Mouse (Mus musculus) macrophage (primary cell): ENCODE measurements around the gene Gpn3. TPM values are rescaled to one million over a fixed set of nuclear protein-coding genes. Genes with fewer than 3 reads are reported as not detected.
A peak's percentile ranks its signal among the peaks of the same experiment; 100 is the strongest.

Source experiments
- H3K27ac ChIP-seq: fragments of 350-480 bp; formaldehyde crosslinking; 2 replicates; pipeline ENCODE4 v1.9.0; 2021
- H3K36me3 ChIP-seq: fragments of 350-480 bp; formaldehyde crosslinking; 2 replicates; pipeline ENCODE4 v1.9.0; 2021; ENCODE audit errors: inconsistent target
- H3K4me3 ChIP-seq: fragments of 350-480 bp; formaldehyde crosslinking; 2 replicates; pipeline ENCODE4 v1.9.0; 2021; ENCODE audit errors: inconsistent target
- H3K79me2 ChIP-seq: fragments of 350-480 bp; formaldehyde crosslinking; 2 replicates; pipeline ENCODE4 v1.9.0; 2021; ENCODE audit errors: inconsistent target
- WGBS: methylation state at CpG from one replicate; pipeline ENCODE4 v1.1.7; 2026; ENCODE audit warnings: inconsistent platforms; ENCODE audit not compliant: missing documents; 5-methylcytosine and 5-hydroxymethylcytosine counted together
- polyA plus RNA-seq: library from polyadenylated mRNA; stranded (reverse); fragments of 250-400 nt; gene quantifications from 3 replicates; pipeline ENCODE4 v1.2.4, GENCODE M21; 2018; ENCODE audit warnings: inconsistent platforms

Gene Gpn3
- polyA plus RNA-seq, 1 experiment from 2014 or later: 16.8 TPM

DNA sequence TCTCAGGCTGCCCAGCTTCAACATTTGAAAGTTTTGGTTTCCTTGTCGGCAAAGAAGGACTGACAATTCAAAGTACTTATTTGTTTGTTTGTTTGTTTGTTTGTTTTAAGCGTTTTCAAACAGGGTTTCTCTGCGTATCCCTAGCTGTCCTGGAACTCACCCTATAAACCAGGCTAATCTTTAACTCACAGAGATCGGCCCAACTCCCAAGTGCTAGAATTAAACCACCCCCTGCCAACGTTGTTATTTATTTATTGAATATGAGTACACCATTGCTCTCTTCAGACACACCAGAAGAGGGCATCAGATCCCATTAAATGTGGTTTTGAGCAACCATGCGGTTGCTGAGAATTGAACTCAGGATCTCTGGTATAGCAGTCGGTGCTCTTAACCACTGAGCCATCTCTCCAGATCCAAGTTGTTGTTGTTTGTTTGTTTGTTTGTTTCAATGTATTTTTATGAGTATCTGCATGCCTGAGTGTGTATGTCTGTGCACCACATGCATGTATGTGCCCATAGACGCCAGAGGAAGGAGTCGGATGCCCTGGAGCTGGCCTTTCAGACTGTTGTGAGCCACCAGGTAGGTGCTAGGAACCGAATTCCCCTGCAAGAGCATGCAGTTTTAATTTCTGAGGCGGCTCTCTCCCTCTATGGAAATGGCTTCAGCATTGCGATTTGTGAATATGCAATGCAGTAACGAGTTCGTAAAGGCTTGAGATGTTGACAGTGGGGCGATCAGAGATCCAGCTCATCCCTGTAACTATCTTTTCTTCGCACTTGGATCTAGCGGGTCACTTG, 49.8 kb downstream of the Gpn3 start, which contains the start of gene Anapc7:
Gene Anapc7, plus strand, starts transcription at position 423 of the 798 bp plus-strand sequence.
- Histone ChIP-seq H3K36me3 (no peaks in the 10 kb centered on the region), H3K79me2 (peaks cover 41% of the 10 kb centered on the region), H3K27ac (peak within 1 kb of the TSS; percentile 87), H3K4me3 (peak within 1 kb of the TSS; percentile 86)
- WGBS: 19% methylated on average over 17 of the region's 17 CpGs

DNA sequence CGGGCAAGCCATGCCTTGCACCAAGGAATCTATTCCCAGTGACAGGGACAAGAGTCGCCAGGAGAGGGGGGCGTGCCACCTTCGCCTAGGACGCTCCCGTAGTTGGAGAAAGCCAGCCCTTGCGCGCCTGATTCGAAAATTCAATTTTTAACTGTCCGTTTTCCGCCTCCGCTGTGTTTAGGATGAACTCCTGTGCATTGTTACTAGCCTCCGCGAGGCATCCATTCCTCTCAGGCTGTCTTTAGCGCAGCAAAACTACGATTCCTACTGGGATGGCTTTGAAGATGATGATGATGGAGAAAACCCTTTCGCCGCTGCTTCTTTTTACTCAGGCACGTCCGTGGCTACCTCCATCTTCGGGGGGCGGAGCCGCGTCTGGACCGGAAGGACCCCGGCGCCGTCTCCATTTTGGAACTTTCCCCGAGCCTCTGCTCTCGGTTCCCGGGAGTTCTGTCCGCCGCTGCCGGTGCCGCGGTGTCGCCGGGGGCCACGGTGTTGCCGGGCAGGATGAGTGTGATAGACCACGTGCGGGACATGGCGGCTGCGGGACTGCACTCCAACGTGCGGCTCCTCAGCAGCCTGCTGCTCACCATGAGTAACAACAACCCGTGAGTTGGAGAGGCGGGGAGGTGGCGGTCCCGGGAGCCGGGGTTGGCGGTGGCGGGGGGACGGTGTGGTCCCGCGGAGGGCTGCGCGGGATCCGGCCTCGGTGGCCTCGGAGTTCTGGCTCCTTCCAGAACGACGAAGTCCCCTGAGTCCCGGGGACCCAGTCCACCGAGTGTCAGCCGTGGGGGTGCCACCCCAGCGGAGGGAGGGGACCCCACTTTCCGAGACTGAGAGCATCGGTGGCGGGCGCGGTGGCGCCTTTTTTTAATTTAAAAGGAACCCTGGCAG, 50.6 kb downstream of the Gpn3 start:
- H3K36me3 ChIP-seq: no peaks in the 10 kb centered on the region
- peaks cover 49% of the 10 kb centered on the region for H3K79me2 ChIP-seq
- peak overlapping the region; percentile 87 for H3K27ac ChIP-seq
- WGBS: under 1% methylated on average over 71 of the region's 73 CpGs
- H3K4me3 ChIP-seq: peak overlapping the region; percentile 86

DNA sequence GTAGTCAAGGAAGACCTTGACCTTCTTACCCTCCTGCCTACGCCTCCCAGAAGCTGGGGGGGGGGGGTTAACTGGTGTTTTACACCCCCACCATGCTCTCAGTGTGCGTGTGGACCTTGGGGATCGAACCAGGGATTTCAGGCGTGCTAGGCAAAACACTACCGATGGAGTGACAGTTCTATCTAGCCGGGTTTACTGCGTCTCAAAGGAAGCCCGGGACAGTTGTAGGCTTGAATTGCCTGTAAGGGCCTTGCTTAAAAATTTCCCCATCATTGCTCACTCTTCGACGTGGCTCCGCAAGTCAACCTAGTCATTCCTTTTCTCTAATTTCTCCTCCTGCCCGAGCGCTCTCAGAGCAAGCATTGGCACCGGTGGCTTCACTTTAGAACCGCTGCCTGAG, 51.4 kb downstream of the Gpn3 start:
- Histone ChIP-seq H3K27ac (peak overlapping the region; percentile 87), H3K36me3 (peaks cover 2% of the 10 kb centered on the region; the same call in 1 of the 2 replicates), H3K4me3 (peak overlapping the region; percentile 86), H3K79me2 (peaks cover 57% of the 10 kb centered on the region)
- 18% methylated on average over 15 of the region's 15 CpGs for WGBS

DNA sequence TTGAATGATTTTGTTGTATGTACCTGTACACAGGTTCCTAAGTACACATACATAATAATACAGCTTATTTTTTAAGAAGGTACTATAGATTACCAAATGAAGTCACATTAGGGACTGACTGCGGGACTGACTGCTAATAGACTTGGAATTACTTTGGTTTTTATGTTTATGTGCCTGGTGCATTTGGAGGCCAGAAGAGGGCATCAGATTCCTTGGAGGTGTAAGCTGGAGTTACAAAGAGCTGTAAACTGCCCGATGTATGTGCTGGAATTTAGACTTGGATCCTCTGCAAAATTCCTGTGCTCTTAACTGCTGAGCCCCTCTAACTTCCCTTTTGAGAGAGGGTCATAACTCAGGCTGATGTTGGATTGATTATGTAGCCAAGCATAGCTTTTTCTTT, 53.9 kb downstream of the Gpn3 start:
- Histone ChIP-seq H3K4me3 (no peak overlapping the region), H3K79me2 (peaks cover 58% of the 10 kb centered on the region), H3K27ac (no peak overlapping the region), H3K36me3 (peaks cover 27% of the 10 kb centered on the region; the same call in 1 of the 2 replicates)
- WGBS: 89% methylated on average over 2 of the region's 2 CpGs

DNA sequence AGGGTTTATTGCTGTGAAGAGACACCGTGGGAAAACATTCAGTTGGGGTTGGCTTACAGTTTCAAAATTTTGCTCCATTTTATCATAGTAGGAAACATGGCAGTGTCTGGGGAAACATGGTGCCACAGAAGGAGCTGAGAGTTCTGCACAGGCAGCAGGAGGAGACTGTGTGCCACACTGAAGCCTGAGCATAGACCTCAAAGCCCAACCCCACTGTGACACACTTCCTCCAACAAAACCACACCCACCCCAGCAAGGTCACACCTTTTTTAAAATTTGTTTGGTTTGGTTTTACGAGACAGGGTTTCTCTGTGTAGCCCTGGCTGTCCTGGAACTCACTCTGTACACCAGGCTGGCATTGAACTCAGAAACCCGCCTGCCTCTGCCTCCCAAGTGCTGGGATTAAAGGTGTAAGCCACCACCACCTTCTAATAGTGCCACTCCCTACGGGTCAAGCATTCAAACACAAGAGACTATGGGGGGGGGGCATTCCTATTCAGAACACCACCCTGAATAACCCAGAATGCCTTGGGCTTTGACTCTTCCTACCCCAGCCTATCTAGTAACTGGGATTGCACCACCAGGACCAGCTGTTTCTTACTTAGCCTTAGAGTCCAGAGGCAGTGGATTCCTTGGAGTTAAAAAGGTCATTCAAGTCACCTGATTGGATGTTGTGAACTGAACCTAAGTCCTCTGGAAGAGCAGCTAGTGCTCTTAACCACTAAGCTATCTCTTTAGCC, 58.5 kb downstream of the Gpn3 start:
- Histone ChIP-seq H3K4me3 (no peak overlapping the region), H3K79me2 (peaks cover 30% of the 10 kb centered on the region), H3K27ac (no peak overlapping the region), H3K36me3 (peaks cover 62% of the 10 kb centered on the region)
- 95% methylated on average over 4 of the region's 4 CpGs for WGBS

DNA sequence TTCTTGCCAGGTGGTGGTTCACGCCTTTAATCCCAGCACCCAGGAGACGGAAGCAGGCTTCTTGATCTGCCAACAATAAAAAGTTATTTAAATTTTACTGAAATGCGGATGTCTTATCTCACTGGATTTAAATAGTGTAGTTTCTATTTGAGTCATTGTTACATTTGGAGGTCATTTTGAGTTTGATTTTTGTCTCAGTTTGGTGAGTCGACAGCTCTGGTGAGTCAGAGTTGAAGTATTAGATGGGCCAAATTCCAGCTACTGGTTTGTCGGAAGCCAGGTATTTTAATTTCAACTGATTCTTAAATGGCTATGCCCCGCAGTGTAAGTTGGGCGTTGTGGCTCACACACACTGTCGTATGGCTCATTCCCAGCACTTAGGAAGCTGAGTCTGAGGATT, 59.5 kb downstream of the Gpn3 start:
- no peak overlapping the region for H3K4me3 ChIP-seq
- peaks cover 69% of the 10 kb centered on the region for H3K36me3 ChIP-seq
- peaks cover 20% of the 10 kb centered on the region for H3K79me2 ChIP-seq
- WGBS: 97% methylated on average over 8 of the region's 8 CpGs
- no peak overlapping the region for H3K27ac ChIP-seq

Other genes with a start within 250 kb of the Gpn3 start
- 0.25 to 1.1 TPM (median 0.70 TPM) in 3 replicates for gene Ccdc63, start 231.1 kb upstream of the Gpn3 start, polyA plus RNA-seq
- 236 to 261 TPM (median 239 TPM) in 3 replicates for gene Ppp1cc, start 213.6 kb upstream of the Gpn3 start, polyA plus RNA-seq
- 89.5 to 146 TPM (median 116 TPM) in 3 replicates for gene Hvcn1, start 165.1 kb upstream of the Gpn3 start, polyA plus RNA-seq
- gene Tctn1, start 107.4 kb upstream of the Gpn3 start, polyA plus RNA-seq: 2.9 to 4.4 TPM (median 3.9 TPM) in 3 replicates
- 12.5 to 16.0 TPM (median 14.1 TPM) in 3 replicates for gene Pptc7, start 87.5 kb upstream of the Gpn3 start, polyA plus RNA-seq
- 0.75 to 0.90 TPM (median 0.77 TPM) in 3 replicates for gene Rad9b, start 17.6 kb upstream of the Gpn3 start, polyA plus RNA-seq
- 234 to 353 TPM (median 252 TPM) in 3 replicates for gene Vps29, start 17.5 kb upstream of the Gpn3 start, polyA plus RNA-seq
- 3.7 to 8.8 TPM (median 5.3 TPM) in 3 replicates for gene Fam216a, start 488 bp downstream of the Gpn3 start, polyA plus RNA-seq
- 1,088 to 1,432 TPM (median 1,117 TPM) in 3 replicates for gene Arpc3, start 20.0 kb downstream of the Gpn3 start, polyA plus RNA-seq
- 25.3 to 29.1 TPM (median 26.9 TPM) in 3 replicates for gene Anapc7, start 49.8 kb downstream of the Gpn3 start, polyA plus RNA-seq
- gene Atp2a2, start 130.3 kb downstream of the Gpn3 start, polyA plus RNA-seq: 72.1 to 135 TPM (median 74.7 TPM) in 3 replicates
- gene Ift81, start 242.6 kb downstream of the Gpn3 start, polyA plus RNA-seq: 1.1 to 2.5 TPM (median 1.2 TPM) in 3 replicates